Mouse (Mus musculus): ENCODE data around the gene 2810408A11Rik.

Gene 2810408A11Rik

DNA sequence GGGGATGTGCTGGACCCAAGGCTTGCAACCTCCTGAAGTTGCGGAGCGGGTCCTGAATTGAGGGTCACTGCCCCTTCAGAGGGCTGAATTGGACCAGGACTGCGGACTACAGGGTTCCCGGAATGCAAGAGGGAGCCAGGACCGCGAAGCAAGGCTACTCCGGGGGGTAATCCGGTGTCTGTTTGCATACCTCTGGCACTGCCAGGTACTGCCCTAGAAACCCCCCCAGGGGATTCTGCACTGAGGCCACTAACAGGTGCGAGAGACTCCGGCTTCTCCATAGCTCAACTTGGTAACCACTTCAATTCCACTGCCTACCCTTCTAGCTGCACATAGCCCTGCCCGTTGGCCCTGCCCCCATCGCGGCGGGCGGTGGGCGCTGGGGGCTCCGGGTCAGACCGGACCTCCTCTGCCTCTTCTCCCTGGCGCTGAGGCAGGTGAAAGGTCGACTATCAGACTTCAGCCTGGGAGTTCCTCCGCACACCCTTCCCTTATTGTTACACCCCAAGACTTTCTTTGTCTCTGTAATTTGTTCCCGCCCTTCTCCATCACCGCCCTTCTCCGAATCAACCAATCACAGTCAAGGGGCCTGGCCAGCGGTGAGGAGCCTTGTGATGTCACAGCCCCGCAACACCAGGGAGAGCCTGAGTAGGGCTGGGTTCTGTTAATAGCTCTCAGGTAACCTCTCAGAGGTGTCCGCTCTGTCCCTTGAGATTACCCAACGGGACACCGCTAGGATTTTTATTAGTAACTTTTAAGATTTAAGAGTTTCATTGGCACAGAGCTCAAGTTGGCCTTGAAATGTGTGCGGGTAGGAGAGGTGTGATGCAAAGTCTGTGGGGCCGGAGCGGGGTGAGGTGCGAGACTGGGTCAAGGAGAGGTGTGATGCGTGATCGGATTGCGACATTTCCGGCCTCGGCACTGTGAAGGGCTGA is at the start of gene 2810408A11Rik, which contains the start of gene Neurl4:
Gene 2810408A11Rik (minus strand): TSS at position 517 of the 935 bp plus-strand sequence.
Gene Neurl4 (plus strand): TSS at position 602 of the 935 bp plus-strand sequence.
- DNase-seq, result peak; percentile 96

DNA sequence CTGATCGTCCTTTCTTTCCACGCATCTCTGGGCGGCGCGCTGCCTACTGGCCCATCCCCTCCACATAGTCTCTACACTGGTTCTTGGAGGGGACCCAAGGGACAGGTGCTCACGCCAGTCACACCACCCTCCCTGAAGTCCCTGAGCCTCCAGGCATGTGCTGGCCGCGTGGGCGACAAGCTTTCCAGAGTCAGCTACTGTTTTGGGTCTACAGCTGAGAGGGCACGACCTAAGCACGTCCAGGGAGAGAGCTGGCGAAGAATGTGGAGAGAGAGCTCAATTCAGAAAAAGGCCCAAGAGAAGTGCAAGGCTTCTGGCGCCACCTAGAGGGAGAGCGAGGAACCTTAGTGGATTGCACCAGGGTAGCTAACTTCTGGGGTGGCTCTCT is 48.0 kb upstream of the 2810408A11Rik start:
- DNase-seq, result peak; percentile 94

GRCm38 (mm10) chr11:69948066-69948762 is 47.4 kb upstream of the 2810408A11Rik start, which contains the start of gene Slc2a4:
Gene Slc2a4, minus strand, starts transcription at chr11:69948188.
- DNase-seq, result peak; percentile 95

DNA sequence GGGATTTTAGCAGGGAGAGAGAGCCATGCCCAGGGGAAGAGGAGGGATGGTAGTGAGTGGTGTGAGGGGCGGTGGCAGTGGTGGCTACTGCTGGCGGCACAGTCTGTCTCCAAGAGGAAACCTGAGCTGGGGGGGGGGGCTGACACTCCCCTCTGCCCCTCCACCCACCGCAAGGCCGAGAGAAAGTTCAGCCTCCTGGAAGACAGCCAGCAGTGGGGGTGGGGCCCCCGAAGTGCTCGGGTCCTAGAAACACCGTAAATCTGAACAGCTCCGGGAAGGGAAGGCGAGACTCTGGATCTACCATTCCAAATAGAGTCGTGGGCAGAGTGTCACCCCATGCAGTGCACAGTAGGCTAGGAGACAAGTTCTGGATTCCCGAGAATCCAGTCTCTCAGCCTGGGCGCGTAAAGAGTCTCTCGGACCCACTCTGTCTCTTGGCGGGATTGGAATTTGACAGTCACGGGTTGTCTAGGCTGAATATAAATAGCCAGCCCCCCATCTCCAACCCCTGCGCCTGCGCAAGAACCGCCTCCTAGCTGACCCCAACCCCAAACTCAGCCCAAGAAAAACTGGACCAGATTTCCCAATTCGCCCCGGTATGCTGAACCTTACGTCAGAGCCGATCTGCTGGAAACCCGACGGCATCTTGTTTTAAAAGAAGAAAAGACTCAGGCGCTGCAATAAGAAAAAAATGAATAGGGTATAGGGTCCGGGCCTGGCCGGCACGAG is 46.7 kb upstream of the 2810408A11Rik start:
- peak; percentile 39 for DNase-seq

DNA sequence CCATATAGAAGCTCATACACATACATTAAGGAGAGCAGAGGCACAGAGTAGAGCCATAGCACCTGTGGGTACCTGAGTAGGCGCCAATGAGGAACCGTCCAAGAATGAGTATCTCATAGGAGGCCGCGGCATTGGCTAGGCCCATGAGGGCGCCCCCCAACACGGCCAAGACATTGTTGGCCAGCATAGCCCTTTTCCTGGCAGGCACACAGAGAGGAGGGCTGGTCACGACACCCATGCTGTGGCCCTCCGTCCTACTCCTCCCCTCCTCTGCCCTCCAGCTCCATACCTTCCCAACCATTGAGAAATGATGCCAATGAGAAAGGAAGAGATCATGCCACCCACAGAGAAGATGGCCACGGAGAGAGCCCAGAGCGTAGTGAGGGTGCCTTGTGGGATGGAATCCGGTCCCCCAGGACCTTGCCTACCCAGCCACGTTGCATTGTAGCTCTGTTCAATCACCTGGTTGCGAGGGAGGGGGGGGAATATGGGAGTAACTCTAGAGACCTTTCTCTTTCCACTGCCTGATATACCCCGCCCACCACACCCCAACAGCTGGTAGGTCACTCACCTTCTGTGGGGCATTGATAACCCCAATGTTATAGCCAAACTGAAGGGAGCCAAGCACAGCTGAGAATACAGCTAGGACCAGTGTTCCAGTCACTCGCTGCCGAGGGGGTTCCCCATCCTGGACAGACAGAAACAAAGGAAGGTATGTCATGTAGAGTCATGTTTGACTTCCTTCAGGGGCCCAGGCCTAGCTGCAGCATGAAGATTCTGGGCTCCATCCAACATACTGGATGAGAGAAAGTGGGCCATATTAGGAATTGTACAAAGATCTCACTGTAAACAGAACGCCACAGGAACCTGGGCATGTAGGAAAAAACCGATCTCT is 45.5 kb upstream of the 2810408A11Rik start:
- DNase-seq, result no peak

- DNase-seq, result no peak
Measured at GRCm38 (mm10) chr11:69945216-69945615, 44.4 kb upstream of the 2810408A11Rik start.

- DNase-seq, result no peak
Measured at GRCm38 (mm10) chr11:69940962-69941361, 40.2 kb upstream of the 2810408A11Rik start.

GRCm38 (mm10) chr11:69939731-69940130 is 38.9 kb upstream of the 2810408A11Rik start:
- DNase-seq, result no peak

DNA sequence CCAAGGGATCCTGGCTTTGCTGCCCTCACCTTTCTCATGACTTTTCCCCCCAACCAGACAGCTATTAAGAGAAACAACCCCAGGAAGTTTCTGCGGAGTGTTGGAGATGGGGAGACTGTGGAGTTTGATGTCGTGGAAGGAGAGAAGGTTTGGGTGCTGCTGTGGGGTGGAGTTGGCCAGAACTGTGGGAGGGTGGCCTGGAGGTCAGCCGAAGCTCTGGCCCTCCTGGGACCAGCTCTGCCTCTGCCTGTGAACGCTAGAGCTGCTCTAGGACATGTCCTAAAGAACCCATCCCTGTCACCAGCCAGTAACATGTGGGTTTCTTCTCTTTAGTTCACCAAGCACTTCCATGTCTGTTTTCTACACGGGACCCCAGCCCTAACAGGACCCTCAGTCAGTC is 38.4 kb upstream of the 2810408A11Rik start:
- DNase-seq, result no peak

DNA sequence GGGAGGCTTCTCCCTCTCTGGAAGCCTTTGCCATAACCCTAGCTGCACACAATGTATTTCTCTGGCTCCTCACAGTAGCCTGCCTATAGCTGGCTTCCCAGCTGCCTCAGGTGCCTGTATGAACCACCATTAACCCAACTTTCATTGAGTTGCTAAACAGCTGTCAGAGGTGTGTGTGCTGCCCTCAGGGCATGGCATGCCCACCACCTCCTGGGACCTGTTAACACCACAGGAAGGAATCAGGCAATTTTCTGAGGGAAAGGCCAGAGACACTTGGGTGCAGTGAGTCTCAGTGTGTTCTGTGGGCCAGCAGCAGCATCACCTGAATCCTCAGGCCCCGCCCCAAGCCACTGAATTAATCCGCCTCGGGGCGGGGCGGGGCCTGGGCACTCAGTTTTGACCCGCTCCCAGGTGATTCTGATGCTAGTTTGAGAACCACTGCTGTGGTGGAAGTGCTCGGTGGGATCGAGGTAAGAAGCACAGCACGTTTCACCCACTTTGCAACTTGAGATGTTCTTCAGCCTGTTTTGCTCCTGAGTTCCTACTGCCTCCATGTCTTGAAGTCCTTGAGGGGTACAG is 37.7 kb upstream of the 2810408A11Rik start:
- DNase-seq, result no peak

DNA sequence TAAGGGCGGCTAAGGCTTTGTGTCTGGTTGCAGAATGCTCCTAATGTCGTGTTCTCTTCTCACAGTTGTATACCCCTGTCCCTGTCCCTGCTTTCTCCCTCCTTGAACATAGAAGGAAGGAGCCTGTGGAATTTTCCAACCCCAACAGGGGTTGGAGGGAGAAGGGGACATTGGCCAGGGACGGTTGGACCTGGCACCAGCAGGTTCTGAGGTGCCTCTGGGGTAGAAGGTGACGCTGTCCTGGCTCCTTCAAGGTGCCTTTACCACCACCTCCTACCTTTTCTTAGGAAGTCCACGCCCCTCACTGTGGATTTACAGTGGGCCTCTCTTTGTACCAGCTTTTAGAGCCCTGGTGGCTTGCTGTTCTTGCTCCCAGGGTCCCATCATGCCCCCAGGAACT is 37.0 kb upstream of the 2810408A11Rik start:
- DNase-seq, result no peak

DNA sequence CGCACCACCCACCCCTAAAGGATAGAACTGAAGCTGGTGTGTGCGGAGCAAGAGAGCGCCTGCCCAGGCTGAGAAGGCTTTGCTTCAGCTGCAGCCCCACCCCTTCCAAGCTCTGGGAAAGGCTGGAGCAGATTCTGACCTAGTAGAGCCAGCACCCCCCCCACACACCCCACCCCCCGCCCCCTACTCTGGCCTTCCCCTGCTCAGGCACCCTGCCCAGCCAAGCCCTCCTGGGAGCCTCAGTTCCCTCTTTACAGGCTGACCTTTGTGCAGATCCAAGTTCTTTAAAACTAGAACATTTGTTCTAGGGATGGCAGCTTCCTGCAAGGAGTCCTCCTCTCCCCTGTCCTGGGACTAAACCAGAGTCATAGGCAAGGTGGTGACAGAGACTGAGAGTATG is 36.6 kb upstream of the 2810408A11Rik start:
- DNase-seq, result no peak

DNA sequence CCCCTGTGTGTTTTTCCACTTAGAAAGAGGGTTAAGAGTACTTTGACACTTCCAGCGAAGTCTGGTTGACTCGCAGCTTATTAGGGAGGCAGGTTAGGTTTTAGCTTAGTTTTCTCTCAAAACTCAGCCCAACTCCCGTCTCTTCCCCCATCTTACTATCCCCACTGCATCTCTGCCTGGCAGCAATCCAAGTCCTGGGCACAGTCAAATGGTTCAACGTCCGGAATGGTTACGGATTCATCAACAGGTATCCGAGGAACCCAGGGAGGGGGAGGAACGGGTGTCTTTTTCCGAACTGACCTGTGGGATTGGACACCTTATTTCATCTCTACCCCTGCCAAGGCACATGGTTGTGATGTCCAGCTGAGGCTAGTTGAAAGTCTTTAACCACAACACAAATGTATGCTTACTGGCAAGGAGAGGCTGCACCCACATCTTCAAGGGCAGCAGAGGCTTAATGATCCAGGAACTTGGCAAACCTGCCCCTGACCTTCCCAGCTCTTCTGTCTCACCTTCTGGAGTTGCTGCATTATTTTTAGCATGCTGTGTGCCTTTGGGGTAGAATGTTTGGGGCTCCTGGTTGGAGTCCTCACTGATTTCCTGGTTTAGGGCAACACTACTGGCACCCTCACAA is 36.0 kb upstream of the 2810408A11Rik start:
- DNase-seq, result no peak

DNA sequence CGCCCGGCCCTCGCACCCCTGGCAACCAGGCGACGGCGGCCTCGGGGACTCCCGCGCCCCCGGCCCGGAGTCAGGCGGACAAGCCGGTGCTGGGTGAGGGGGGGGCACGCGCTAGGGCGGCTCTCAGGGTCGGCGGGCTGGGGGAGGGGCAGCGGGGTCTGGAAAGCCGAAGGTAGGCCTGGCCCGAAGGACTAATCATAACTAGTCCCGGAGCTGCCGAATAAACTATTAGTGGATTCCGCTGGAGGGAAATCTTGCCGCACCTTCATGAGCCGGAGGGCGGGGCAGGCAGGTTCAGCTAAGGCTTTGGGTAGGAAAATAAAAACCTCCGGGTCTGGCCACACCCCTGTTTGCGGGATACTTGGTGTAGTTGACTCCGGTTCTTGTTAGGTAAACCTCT is 35.4 kb upstream of the 2810408A11Rik start:
- DNase-seq, result peak; percentile 54

- peak; percentile 85 for DNase-seq
Measured at GRCm38 (mm10) chr11:69935137-69935879, 34.5 kb upstream of the 2810408A11Rik start, which contains the start of gene Ybx2. Gene Ybx2, plus strand, starts transcription at chr11:69935796.

DNA sequence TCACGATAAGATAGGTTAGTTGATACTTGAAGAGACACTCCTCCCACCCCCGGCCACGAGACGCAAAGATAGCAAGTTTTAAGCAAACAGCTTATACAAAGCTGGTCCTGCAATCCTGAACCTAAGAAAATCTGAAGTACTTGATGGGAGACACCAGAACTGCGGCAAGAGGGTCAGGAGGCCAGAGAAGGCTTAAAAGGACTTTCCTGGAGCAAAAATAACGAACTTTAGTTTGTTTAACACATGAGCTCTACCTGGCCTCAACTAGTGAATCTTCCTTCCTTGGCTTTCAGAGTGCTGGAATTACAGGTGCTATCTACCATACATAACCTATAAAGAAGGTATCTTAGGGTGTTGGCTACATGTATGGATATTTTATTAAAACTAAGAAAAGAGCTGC is 33.9 kb upstream of the 2810408A11Rik start:
- no peak for DNase-seq

- peak; percentile 96 for DNase-seq
Measured at GRCm38 (mm10) chr11:69934169-69934568, 33.4 kb upstream of the 2810408A11Rik start.

GRCm38 (mm10) chr11:69933066-69933465 is 32.3 kb upstream of the 2810408A11Rik start:
- no peak for DNase-seq

GRCm38 (mm10) chr11:69932254-69932653 is 31.5 kb upstream of the 2810408A11Rik start:
- no peak for DNase-seq

DNA sequence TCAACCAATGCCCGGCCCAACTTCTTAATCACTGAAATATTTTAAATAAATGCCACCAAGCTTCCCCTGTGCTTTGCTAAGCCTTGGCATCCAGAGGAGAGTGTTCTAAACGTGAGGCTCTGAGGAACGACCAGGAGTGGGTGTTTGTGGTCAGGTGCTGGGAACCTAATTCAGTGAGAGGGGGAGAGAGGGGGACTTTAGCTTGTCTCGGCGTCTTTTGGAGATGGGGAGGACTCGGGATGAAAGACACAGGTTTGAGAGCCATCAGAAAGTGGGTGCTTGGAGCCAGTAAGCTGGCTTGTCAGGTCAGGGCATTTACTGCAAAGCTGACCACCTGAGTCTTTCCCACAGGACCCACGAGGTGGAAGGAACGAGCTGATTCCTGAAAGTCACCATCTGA is 31.0 kb upstream of the 2810408A11Rik start:
- DNase-seq, result no peak

Measured in lung, postnatal 10 days (tissue).